Mouse (Mus musculus) layer of hippocampus, adult 9-11 months (tissue): Measurements from ENCODE around the gene Tpk1.
A peak's percentile ranks its signal among the peaks of the same experiment; 100 is the strongest.

Experiments used
- DNase-seq: peaks from one replicate; pipeline ENCODE4 v3.0.0; 2022

The Tpk1 gene

GRCm38 (mm10) chr6:43665677-43666546, at the start of gene Tpk1:
Gene Tpk1, minus strand, starts transcription at chr6:43666278.
- peak; percentile 94 for DNase-seq

DNA sequence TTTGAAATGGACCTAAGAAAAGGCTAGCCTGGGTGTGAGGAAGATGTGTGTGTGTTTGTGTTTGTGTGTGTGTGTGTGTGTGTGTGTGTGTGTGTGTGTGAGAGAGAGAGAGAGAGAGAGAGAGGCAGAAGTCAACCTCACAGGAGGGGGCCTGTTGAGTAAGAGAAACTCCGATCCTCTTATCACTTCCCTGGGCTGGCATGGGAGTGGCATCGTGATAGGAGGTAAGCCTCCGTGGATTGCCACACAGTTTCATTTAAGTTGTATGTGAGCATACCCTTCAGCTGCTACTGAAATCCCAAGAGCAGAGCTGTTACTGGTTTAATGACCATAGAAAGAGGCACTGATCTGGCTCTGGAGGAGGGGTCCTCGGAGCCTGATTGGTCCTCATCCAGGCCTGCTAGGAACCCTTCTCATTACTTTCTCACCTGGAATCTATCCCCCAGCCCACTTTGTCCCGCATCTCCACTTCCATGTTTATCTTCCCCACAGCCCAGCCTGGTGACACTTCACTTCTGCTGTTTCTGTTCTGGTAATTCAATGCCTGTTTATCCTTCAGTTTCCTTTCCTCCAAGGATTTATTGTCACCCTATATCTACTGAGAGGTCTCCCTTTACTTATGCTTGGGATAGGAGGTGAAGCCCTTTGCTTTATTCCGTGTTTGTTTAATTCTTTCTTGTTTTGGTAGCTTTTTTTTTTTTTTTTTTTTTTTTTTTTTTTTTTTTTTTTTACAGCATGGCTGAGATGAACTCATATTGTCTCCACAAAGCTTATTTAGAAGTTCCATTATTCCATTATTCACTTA, 36.9 kb upstream of the Tpk1 start:
- no peak for DNase-seq

DNA sequence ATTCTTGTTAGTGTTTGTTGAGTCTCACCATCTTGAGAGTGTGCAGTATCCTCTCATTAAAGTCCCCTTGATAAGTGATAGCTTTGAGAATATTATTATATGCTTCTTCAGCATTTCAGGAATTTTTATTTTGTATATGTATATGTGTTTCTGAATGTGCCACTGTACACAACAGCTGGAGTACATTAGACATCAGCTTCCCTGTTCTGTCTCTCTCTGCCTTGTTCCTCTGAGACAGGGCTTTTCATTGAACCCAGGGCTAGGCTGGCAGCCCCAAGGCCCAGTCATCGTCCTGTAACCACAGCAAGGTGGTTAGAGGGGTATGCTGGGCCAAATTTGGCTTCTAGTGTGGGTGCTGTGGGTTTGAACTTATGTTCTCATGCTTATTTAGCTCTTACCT, 25.8 kb upstream of the Tpk1 start:
- DNase-seq = no peak

DNA sequence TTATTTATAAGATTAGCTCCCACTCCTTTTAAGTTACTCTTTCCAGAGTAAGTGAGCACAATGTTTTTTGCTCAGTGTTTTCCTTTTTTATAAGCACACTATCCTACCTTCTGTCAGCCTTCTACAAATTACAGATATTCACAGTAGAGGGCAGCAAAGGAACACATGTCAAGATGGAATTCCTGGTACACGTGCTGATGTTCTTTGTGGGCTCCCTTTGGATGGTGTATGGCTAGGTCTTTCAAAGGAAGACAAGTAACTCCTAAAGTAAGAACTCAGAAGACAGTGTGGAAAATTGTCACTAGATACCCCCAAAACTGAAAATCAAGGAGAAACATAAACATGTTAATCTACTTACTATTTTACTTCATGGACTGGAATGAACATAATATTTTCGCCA, 19.9 kb upstream of the Tpk1 start:
- peak; percentile 20 for DNase-seq

- DNase-seq = no peak
Measured at GRCm38 (mm10) chr6:43682535-43682934, 16.5 kb upstream of the Tpk1 start.

DNA sequence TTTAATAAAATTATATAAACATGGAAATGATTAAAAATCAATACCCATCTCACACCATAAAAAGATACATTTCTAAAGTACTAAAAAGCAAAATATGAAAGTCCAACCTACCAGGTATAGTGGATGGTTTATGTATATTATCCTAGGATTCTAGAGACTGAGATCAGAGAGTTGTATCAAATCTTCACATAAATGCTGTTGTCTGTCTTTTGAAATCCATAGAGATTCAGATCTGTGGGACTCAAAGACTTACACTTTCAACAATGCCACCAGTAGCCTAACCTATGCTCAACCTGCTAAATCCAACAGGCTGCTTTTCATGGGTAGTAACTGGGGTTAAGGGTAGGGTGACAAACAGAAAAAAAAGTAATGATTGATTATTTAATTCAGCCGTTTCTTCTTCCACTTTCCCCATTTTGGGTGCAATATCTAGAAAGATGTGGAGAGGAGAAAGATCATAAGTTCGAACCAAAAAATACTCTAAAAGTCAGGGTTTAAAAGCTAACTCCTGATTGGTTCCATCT, 12.7 kb upstream of the Tpk1 start:
- no peak for DNase-seq

DNA sequence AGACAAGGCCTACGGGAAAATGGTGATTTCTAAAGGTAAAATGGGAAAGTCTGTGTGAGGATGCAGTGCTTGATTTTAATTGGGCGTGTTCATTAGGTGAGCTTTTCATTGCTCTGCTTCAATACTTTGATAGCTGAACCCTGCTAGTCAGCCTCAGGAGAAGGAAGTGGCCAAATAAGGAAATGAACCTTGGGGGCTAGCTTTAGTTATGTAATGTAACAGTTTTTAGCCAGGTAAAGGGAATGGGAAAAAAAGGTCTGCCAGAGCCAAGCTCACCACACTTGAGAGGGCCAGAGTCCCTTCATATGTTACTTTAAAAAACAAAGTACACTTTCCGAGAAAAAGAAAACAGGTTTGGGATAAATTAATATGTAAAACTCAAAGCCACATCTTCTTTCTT, 11.5 kb upstream of the Tpk1 start:
- DNase-seq = no peak

- no peak for DNase-seq
Measured at GRCm38 (mm10) chr6:43676139-43676538, 10.1 kb upstream of the Tpk1 start.

- no peak for DNase-seq
Measured at GRCm38 (mm10) chr6:43674986-43675760, 9.1 kb upstream of the Tpk1 start.

DNA sequence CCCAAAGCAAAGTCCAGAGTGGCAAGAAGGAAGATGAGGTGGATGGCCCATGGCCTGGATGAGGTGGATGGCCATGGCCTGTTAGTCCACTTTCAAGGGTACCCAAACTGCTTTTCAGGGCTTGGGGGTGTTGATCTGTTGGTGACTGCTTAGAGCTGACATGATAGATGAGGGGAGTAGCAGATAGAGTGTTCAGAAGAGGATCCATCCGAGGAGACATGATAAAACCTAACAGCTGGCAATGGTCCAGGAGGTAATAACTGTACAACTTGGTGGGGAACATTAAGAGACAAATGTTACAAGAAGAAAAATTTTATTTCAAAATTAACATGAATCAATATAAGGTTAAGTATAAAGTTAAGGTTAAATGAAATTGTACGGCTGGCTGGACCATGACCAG, 4.9 kb upstream of the Tpk1 start:
- DNase-seq = no peak

DNA sequence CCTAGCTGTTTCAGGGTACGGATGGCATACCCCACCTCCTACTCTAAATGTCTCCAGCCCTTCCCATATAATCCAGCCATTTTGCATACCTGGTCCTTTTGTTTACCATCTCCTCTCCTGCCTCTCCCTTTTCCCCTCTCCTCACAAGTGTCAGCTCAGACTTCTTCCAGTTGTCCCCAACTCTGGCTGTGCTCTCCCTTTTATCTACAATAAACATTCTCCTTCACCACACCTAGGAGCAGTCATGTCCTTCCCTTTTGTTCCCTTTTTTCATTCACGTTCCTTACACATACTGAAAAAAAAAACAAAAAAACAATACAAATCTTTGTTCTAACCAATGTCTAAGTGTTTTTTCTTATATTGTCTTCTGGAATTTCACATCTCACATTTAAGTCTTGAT, 1.6 kb upstream of the Tpk1 start:
- no peak for DNase-seq

GRCm38 (mm10) chr6:43666611-43667400, 728 bp upstream of the Tpk1 start:
- no peak for DNase-seq

GRCm38 (mm10) chr6:43661822-43662221, 4.3 kb downstream of the Tpk1 start:
- no peak for DNase-seq

DNA sequence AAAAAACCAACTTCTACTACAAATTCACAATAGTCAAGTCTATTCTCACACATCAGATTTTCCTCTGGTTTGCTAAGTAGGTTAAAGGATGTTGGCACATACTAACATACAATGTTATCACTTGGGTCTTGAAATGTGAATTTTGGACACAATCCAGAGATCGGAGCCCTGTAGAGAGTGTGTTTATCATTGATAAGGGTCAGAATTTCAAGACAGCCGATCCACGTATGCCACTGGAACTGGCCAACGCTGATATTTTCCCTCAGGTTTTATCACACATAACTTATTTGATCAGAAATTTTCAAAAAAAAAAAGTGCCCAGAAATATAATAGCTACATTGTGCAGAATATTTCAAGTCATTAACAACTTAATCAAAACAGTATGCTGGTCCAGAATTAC, 7.8 kb downstream of the Tpk1 start:
- no peak for DNase-seq

GRCm38 (mm10) chr6:43657845-43658244, 8.2 kb downstream of the Tpk1 start:
- DNase-seq = no peak

GRCm38 (mm10) chr6:43654876-43655456, 11.1 kb downstream of the Tpk1 start:
- DNase-seq = no peak

- DNase-seq = no peak
Measured at GRCm38 (mm10) chr6:43649516-43649915, 16.6 kb downstream of the Tpk1 start.

DNA sequence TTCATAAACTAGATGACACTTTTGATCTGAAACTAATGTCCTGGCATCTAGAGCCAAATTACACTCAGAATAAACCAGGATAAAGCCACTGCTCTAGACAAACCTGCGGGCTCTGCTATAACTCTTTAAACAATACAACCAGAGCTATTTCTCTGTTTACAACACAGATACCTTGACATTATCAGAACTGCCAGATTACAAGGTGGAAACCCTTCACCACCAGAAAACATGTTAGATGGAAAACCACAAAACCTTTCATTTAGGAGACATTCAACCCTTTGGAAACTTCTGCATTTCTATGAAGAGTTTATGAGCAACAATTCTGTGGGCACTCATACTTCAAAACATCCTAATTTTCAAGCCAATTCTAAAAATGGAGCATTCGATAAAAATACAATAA, 20.4 kb downstream of the Tpk1 start:
- no peak for DNase-seq

GRCm38 (mm10) chr6:43645105-43645504, 21.0 kb downstream of the Tpk1 start:
- DNase-seq = no peak

DNA sequence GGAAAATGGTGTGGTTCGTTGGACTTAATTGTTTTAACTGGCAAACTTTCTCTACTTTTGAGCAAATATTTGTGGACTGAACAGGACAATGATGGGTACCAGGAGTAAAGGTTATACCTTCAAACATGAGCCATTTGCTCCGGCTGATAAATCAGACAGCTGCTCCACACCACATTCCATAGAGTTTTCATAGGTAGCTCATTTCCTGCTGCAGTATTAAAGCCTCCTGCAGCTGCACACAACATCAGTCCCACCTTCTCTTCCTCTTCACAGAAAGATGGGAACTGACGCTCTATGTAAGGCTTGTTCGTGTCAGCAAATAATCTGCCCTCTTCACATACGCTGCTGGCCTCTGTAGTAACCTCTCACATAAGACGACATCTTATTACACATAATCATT, 22.4 kb downstream of the Tpk1 start:
- DNase-seq = no peak

GRCm38 (mm10) chr6:43642375-43642774, 23.7 kb downstream of the Tpk1 start:
- peak; percentile 56 for DNase-seq

DNA sequence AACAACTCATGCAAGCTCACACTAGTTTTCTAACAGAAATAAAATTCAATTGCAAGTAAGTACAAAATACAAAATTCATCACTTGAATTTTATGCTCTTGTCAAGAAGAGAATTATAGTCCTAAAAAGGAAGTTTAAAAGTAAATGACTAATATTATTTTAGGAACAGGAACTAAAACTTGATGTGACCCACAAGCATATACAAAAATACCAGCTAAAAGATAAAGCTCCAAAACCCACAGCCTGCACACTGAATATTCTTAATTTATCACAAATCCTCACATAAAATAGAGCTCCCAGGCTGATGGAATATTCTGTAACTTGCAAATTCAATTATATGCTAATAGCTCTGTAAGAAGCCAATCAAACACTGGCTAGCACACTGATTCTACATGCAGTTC, 25.5 kb downstream of the Tpk1 start:
- no peak for DNase-seq
